Mouse (Mus musculus): ENCODE measurements around the gene Slc2a2. TPM values are rescaled to one million over a fixed set of nuclear protein-coding genes. Genes with fewer than 3 reads are reported as not detected.

Slc2a2 gene
- polyA plus RNA-seq, 1 experiment from 2014 or later, result 45.8 TPM

- Histone ChIP-seq H3K36me3 (ENCODE audit: insufficient read depth, low read length) (no peaks in the 10 kb centered on the region), H3K4me1 (replicated peaks; ENCODE audit: insufficient read depth, low read length) (no peaks in the 10 kb centered on the region), H3K9me3 (replicated peaks; ENCODE audit: low read length) (no peaks in the 10 kb centered on the region), H3K27ac (no peak overlapping the region), H3K4me2 (ENCODE audit: low read length) (no peak overlapping the region), H3K27me3 (ENCODE audit: insufficient read depth, low read length) (no peaks in the 10 kb centered on the region), H3K9ac (ENCODE audit: low read depth, low read length) (no peak overlapping the region), H3K4me3 (replicated peaks; ENCODE audit: low read depth, low read length) (no peak overlapping the region)
- DNase-seq (ENCODE audit: low spot score) (no peak), ATAC-seq (replicated peaks; ENCODE audit: low FRiP score, low read depth) (no peak)
- 25% methylated on average over 6 of the region's 6 CpGs for WGBS
- TF ChIP-seq CTCF (IDR thresholded peaks at IDR 0.05; ENCODE audit: low read depth), result no peak
Observed at GRCm38 (mm10) chr3:28740353-28740752, 42.6 kb downstream of the Slc2a2 start.

GRCm38 (mm10) chr3:28743251-28743650, 45.5 kb downstream of the Slc2a2 start:
- 44% methylated on average over 8 of the region's 8 CpGs for WGBS
- Histone ChIP-seq H3K4me2 (ENCODE audit: low read length) (no peak overlapping the region), H3K4me3 (replicated peaks; ENCODE audit: low read depth, low read length) (no peak overlapping the region), H3K4me1 (replicated peaks; ENCODE audit: insufficient read depth, low read length) (no peaks in the 10 kb centered on the region), H3K27ac (no peak overlapping the region), H3K9ac (ENCODE audit: low read depth, low read length) (no peak overlapping the region), H3K9me3 (replicated peaks; ENCODE audit: low read length) (no peaks in the 10 kb centered on the region), H3K27me3 (ENCODE audit: insufficient read depth, low read length) (no peaks in the 10 kb centered on the region), H3K36me3 (ENCODE audit: insufficient read depth, low read length) (no peaks in the 10 kb centered on the region)
- no peak for DNase-seq (ENCODE audit: low spot score)
- TF ChIP-seq CTCF (IDR thresholded peaks at IDR 0.05; ENCODE audit: low read depth), result no peak
- ATAC-seq (replicated peaks; ENCODE audit: low FRiP score, low read depth), result no peak

- Histone ChIP-seq H3K36me3 (ENCODE audit: insufficient read depth, low read length) (no peaks in the 10 kb centered on the region), H3K9ac (ENCODE audit: low read depth, low read length) (no peak overlapping the region), H3K9me3 (replicated peaks; ENCODE audit: low read length) (no peaks in the 10 kb centered on the region), H3K4me1 (replicated peaks; ENCODE audit: insufficient read depth, low read length) (no peaks in the 10 kb centered on the region), H3K27ac (no peak overlapping the region), H3K27me3 (ENCODE audit: insufficient read depth, low read length) (no peaks in the 10 kb centered on the region), H3K4me2 (ENCODE audit: low read length) (no peak overlapping the region), H3K4me3 (replicated peaks; ENCODE audit: low read depth, low read length) (no peak overlapping the region)
- DNase-seq (ENCODE audit: low spot score) (peak; percentile 95), ATAC-seq (replicated peaks; ENCODE audit: low FRiP score, low read depth) (peak; percentile 79; the same call in 1 of the 2 replicates)
- peak; percentile 100 for TF ChIP-seq CTCF (IDR thresholded peaks at IDR 0.05; ENCODE audit: low read depth)
- 29% methylated on average over 7 of the region's 7 CpGs for WGBS
Observed at GRCm38 (mm10) chr3:28745835-28746483, 48.3 kb downstream of the Slc2a2 start.

- H3K27ac ChIP-seq, result no peak overlapping the region
- no peak for DNase-seq (ENCODE audit: low spot score)
- H3K4me2 ChIP-seq (ENCODE audit: low read length), result no peak overlapping the region
- no peaks in the 10 kb centered on the region for H3K9me3 ChIP-seq (replicated peaks; ENCODE audit: low read length)
- WGBS, result 82% methylated on average over 3 of the region's 3 CpGs
- H3K4me3 ChIP-seq (replicated peaks; ENCODE audit: low read depth, low read length), result no peak overlapping the region
- no peaks in the 10 kb centered on the region for H3K27me3 ChIP-seq (ENCODE audit: insufficient read depth, low read length)
- no peaks in the 10 kb centered on the region for H3K36me3 ChIP-seq (ENCODE audit: insufficient read depth, low read length)
- no peaks in the 10 kb centered on the region for H3K4me1 ChIP-seq (replicated peaks; ENCODE audit: insufficient read depth, low read length)
- no peak for ATAC-seq (replicated peaks; ENCODE audit: low FRiP score, low read depth)
- H3K9ac ChIP-seq (ENCODE audit: low read depth, low read length), result no peak overlapping the region
- TF ChIP-seq CTCF (IDR thresholded peaks at IDR 0.05; ENCODE audit: low read depth), result no peak
Observed at GRCm38 (mm10) chr3:28748151-28748550, 50.4 kb downstream of the Slc2a2 start.

GRCm38 (mm10) chr3:28748956-28749355, 51.3 kb downstream of the Slc2a2 start:
- DNase-seq (ENCODE audit: low spot score), result no peak
- ATAC-seq (replicated peaks; ENCODE audit: low FRiP score, low read depth), result no peak
- no peak overlapping the region for H3K4me3 ChIP-seq (replicated peaks; ENCODE audit: low read depth, low read length)
- H3K27me3 ChIP-seq (ENCODE audit: insufficient read depth, low read length), result no peaks in the 10 kb centered on the region
- no peak overlapping the region for H3K4me2 ChIP-seq (ENCODE audit: low read length)
- H3K9ac ChIP-seq (ENCODE audit: low read depth, low read length), result no peak overlapping the region
- no peak overlapping the region for H3K27ac ChIP-seq
- no peaks in the 10 kb centered on the region for H3K4me1 ChIP-seq (replicated peaks; ENCODE audit: insufficient read depth, low read length)
- H3K9me3 ChIP-seq (replicated peaks; ENCODE audit: low read length), result no peaks in the 10 kb centered on the region
- TF ChIP-seq CTCF (IDR thresholded peaks at IDR 0.05; ENCODE audit: low read depth), result no peak
- H3K36me3 ChIP-seq (ENCODE audit: insufficient read depth, low read length), result no peaks in the 10 kb centered on the region

- no peak for TF ChIP-seq CTCF (IDR thresholded peaks at IDR 0.05; ENCODE audit: low read depth)
- Histone ChIP-seq H3K9ac (ENCODE audit: low read depth, low read length) (no peak overlapping the region), H3K4me1 (replicated peaks; ENCODE audit: insufficient read depth, low read length) (no peaks in the 10 kb centered on the region), H3K36me3 (ENCODE audit: insufficient read depth, low read length) (no peaks in the 10 kb centered on the region), H3K9me3 (replicated peaks; ENCODE audit: low read length) (no peaks in the 10 kb centered on the region), H3K27me3 (ENCODE audit: insufficient read depth, low read length) (no peaks in the 10 kb centered on the region), H3K4me3 (replicated peaks; ENCODE audit: low read depth, low read length) (no peak overlapping the region), H3K27ac (no peak overlapping the region), H3K4me2 (ENCODE audit: low read length) (no peak overlapping the region)
- DNase-seq (ENCODE audit: low spot score) (no peak), ATAC-seq (replicated peaks; ENCODE audit: low FRiP score, low read depth) (no peak)
- WGBS, result 85% methylated on average over 7 of the region's 7 CpGs
Observed at GRCm38 (mm10) chr3:28755477-28755876, 57.8 kb downstream of the Slc2a2 start.
